Mouse (Mus musculus) hindbrain, postnatal 0 days (tissue): ENCODE results near the gene Add3. TPM values are rescaled to one million over a fixed set of nuclear protein-coding genes. Genes with fewer than 3 reads are reported as not detected.

Source experiments
- ATAC-seq: fragments of 200-750 bp; cut with Nextera tagmentation; 2 replicates; pipeline ENCODE4 v1.8.0; 2017; ENCODE audit warnings: mild to moderate bottlenecking, moderate TSS enrichment, moderate library complexity
- DNase-seq: peaks from one replicate; pipeline ENCODE4 v3.0.0-alpha.2; 2015; ENCODE audit warnings: low spot score
- H3K27ac ChIP-seq: fragments of 300-500 bp; sonication (generic); 2 replicates; pipeline ENCODE4 v1.5.1; 2014; ENCODE audit warnings: mild to moderate bottlenecking
- H3K27me3 ChIP-seq: fragments of 300-500 bp; sonication (generic); 2 replicates; pipeline ENCODE4 v1.6.1; 2014; ENCODE audit warnings: low read length, mixed read lengths; ENCODE audit not compliant: insufficient read depth
- H3K36me3 ChIP-seq: fragments of 300-500 bp; sonication (generic); 2 replicates; pipeline ENCODE4 v1.6.1; 2014; ENCODE audit warnings: low read length, mixed read lengths; ENCODE audit not compliant: insufficient read depth
- H3K4me1 ChIP-seq: fragments of 300-500 bp; sonication (generic); 2 replicates; pipeline ENCODE4 v1.6.1; 2014; ENCODE audit warnings: antibody characterized with exemption, low read length, mixed read lengths; ENCODE audit not compliant: insufficient read depth
- H3K4me2 ChIP-seq: fragments of 300-500 bp; sonication (generic); 2 replicates; pipeline ENCODE4 v1.6.1; 2014; ENCODE audit warnings: low read depth, mild to moderate bottlenecking, low read length, moderate library complexity, mixed read lengths
- H3K4me3 ChIP-seq: fragments of 300-500 bp; sonication (generic); 2 replicates; pipeline ENCODE4 v1.5.1; 2014; ENCODE audit warnings: low read length
- H3K9ac ChIP-seq: fragments of 300-500 bp; sonication (generic); replicated peaks from 2 replicates; pipeline ENCODE4 v1.6.1; 2014; ENCODE audit warnings: mild to moderate bottlenecking, low read length, moderate library complexity, mixed read lengths
- H3K9me3 ChIP-seq: fragments of 300-500 bp; sonication (generic); 2 replicates; pipeline ENCODE4 v1.6.1; 2016; ENCODE audit warnings: low read length, mixed read lengths
- CTCF ChIP-seq: IDR thresholded peaks from 2 replicates; pipeline ENCODE4 v1.5.1; 2016; ENCODE audit warnings: antibody characterized with exemption, control low read depth, low read depth
- WGBS: fragments of 180-500 bp; shearing (Covaris S2); extraction: QIAGEN DNeasy Blood & Tissue Kit; methylation state at CpG from one replicate; pipeline ENCODE4 v1.1.7; 2014; 5-methylcytosine and 5-hydroxymethylcytosine counted together
- polyA plus RNA-seq: library from polyadenylated mRNA; unstranded; fragments of >200 nt; fragmentation: Nextera tagmentation; extraction: Ambion mirVana; gene quantifications from 2 replicates; pipeline ENCODE4 v1.2.1, GENCODE M21; 2015
- total RNA-seq: library from RNA; depleted of rRNA; stranded (reverse); fragments of >200 nt; gene quantifications from 2 replicates; pipeline ENCODE4 v1.2.3, GENCODE M21; 2014

Add3 gene
- total and polyA plus RNA-seq, 2 experiments from 2014 or later: 56.7 to 65.2 TPM

GRCm38 (mm10) chr19:53186456-53186855 lies 46.2 kb downstream of the Add3 start:
- H3K4me3 ChIP-seq: no peak overlapping the region
- H3K4me1 ChIP-seq: peaks cover 3% of the 10 kb centered on the region; the same call in 1 of the 2 replicates
- H3K27ac ChIP-seq: no peak overlapping the region
- 76% methylated on average over 4 of the region's 4 CpGs for WGBS
- H3K4me2 ChIP-seq: no peak overlapping the region
- no peaks in the 10 kb centered on the region for H3K27me3 ChIP-seq
- H3K9ac ChIP-seq: no peak overlapping the region
- H3K36me3 ChIP-seq: no peaks in the 10 kb centered on the region
- no peak for ATAC-seq
- DNase-seq: no peak
- no peak for TF ChIP-seq CTCF
- no peaks in the 10 kb centered on the region for H3K9me3 ChIP-seq

- Histone ChIP-seq H3K36me3 (no peaks in the 10 kb centered on the region), H3K9me3 (no peaks in the 10 kb centered on the region), H3K4me1 (no peaks in the 10 kb centered on the region), H3K4me3 (no peak overlapping the region), H3K9ac (no peak overlapping the region), H3K27me3 (no peaks in the 10 kb centered on the region), H3K4me2 (no peak overlapping the region), H3K27ac (no peak overlapping the region)
- DNase-seq: no peak
- no peak for TF ChIP-seq CTCF
- 53% methylated on average over 7 of the region's 7 CpGs for WGBS
- ATAC-seq: no peak
Measured at GRCm38 (mm10) chr19:53187533-53187932, 47.3 kb downstream of the Add3 start.

GRCm38 (mm10) chr19:53188186-53188585 lies 47.9 kb downstream of the Add3 start:
- no peaks in the 10 kb centered on the region for H3K27me3 ChIP-seq
- no peak for ATAC-seq
- H3K4me2 ChIP-seq: no peak overlapping the region
- no peaks in the 10 kb centered on the region for H3K4me1 ChIP-seq
- WGBS: 81% methylated on average over 6 of the region's 6 CpGs
- no peak overlapping the region for H3K9ac ChIP-seq
- H3K9me3 ChIP-seq: no peaks in the 10 kb centered on the region
- no peak for TF ChIP-seq CTCF
- no peak overlapping the region for H3K27ac ChIP-seq
- H3K4me3 ChIP-seq: no peak overlapping the region
- DNase-seq: no peak
- H3K36me3 ChIP-seq: no peaks in the 10 kb centered on the region

DNA sequence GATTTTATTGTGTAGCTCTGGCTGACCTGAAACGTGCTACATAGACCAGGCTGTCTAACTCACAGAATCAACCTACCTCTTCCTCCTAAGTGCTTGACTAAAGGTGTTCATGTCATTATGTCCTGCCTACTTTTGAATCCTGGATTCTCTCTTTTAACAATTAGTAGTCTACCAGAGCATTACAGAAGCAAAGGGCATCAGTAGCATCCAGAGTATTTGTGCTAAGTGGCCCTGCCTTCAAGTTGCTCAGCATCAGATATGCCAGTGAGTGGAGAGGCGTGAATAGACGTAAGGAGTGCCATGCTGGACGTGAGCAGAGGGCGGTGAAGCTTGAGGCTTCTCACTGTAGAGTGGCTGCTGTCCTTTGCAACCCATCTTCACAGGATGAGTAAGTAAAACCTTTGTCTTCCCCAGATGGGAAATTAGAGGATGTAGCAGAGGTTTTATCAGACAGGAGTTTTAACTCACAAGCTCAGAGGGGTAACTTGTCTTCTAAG lies 48.5 kb downstream of the Add3 start:
- no peak for TF ChIP-seq CTCF

DNA sequence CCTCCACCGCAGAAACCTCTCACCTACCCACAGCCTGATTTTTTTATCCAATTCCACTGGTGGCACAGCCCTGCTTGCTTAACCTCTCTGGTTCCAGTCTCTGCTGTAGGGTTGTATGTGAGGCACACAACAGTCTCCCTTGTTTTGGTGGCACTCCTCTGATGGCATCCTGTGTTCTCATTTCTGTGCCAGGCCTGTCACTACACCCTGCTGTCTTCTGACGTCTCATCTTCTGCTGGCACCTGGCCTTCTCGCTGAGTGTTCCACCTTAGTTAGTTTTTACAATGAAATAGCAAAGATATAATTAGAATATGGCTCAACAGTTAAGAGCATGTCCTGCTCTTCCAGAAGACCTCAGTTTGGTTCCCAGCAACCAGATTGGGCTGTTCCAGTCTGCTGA lies 49.5 kb downstream of the Add3 start:
- H3K9ac ChIP-seq: no peak overlapping the region
- no peaks in the 10 kb centered on the region for H3K9me3 ChIP-seq

More for the DNA sequence above, 48.5 kb downstream of the Add3 start:
- Histone ChIP-seq H3K4me3 (no peak overlapping the region), H3K27ac (no peak overlapping the region), H3K9ac (no peak overlapping the region), H3K4me2 (no peak overlapping the region), H3K4me1 (no peaks in the 10 kb centered on the region), H3K9me3 (no peaks in the 10 kb centered on the region), H3K27me3 (no peaks in the 10 kb centered on the region), H3K36me3 (no peaks in the 10 kb centered on the region)
- DNase-seq (no peak), ATAC-seq (no peak)
- WGBS: 84% methylated on average over 5 of the region's 5 CpGs

DNA sequence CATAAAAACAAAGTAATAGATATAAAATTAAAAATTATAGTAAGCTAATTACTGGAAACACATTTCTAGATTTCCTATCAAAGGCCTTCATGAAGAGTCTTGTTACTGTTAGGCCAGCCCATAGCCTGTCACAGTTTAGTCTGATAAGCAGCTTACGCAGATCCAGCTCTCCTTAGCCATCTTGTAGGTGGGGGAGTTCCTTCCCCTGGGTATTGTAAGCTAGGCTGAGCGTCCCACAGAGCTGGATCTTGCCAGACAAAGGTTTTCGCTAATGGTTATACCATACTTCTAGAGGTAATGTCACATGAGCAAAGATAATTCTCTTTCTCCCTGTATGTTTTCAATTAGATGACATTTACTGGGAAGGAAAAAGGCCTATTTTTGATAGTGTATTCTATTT lies 50.0 kb downstream of the Add3 start:
- H3K27ac ChIP-seq: no peak overlapping the region
- WGBS: 74% methylated on average over 3 of the region's 3 CpGs
- H3K9ac ChIP-seq: no peak overlapping the region
- no peaks in the 10 kb centered on the region for H3K36me3 ChIP-seq
- DNase-seq: no peak
- H3K4me2 ChIP-seq: no peak overlapping the region
- no peak for TF ChIP-seq CTCF
- H3K4me3 ChIP-seq: no peak overlapping the region
- no peaks in the 10 kb centered on the region for H3K27me3 ChIP-seq
- H3K4me1 ChIP-seq: no peaks in the 10 kb centered on the region
- no peaks in the 10 kb centered on the region for H3K9me3 ChIP-seq
- ATAC-seq: no peak

More for the DNA sequence above, 49.5 kb downstream of the Add3 start:
- Histone ChIP-seq H3K4me2 (no peak overlapping the region), H3K27ac (no peak overlapping the region), H3K4me3 (no peak overlapping the region), H3K4me1 (no peaks in the 10 kb centered on the region), H3K36me3 (no peaks in the 10 kb centered on the region), H3K27me3 (no peaks in the 10 kb centered on the region)
- DNase-seq (no peak), ATAC-seq (no peak)
- WGBS: 66% methylated on average over 3 of the region's 3 CpGs
- no peak for TF ChIP-seq CTCF

DNA sequence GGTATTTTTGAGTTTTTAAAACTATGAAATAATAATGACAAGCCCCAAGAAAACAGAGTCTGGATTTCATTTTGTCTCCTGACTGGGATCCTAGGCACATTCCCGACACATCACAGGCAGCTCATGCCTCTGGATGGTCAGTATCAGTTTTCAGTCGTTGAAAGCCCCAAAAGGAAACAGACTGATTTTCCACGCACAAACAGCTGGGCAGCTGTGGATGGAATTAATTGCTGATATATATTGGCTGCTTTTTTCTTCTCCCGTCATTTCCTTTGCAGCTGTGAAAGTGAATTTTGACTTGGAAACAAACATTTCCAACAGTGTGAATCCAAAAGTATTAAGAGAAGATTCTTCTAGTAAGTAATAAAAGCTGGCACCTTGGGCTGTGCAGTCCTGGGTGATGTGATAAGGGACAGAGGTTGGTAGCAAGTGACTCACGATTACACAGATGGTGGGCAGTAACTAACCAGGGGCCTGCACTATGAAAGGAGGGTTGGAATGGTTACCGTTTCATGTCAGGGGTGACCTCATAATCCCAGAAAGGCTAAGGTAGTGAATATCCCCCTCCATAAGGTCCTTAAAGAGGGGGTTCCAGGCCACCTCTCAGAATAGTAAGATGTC lies 51.7 kb downstream of the Add3 start:
- Histone ChIP-seq H3K27me3 (no peaks in the 10 kb centered on the region), H3K4me2 (no peak overlapping the region), H3K9me3 (no peaks in the 10 kb centered on the region), H3K27ac (no peak overlapping the region), H3K36me3 (no peaks in the 10 kb centered on the region), H3K4me3 (no peak overlapping the region), H3K4me1 (no peaks in the 10 kb centered on the region), H3K9ac (no peak overlapping the region)
- TF ChIP-seq CTCF: no peak
- 77% methylated on average over 6 of the region's 6 CpGs for WGBS
- no peak for DNase-seq
- ATAC-seq: no peak
